Mouse (Mus musculus): ENCODE results near the gene Cela1. TPM values are rescaled to one million over a fixed set of nuclear protein-coding genes. Genes with fewer than 3 reads are reported as not detected.

The Cela1 gene
- polyA plus RNA-seq, 1 experiment, result not detected

DNA sequence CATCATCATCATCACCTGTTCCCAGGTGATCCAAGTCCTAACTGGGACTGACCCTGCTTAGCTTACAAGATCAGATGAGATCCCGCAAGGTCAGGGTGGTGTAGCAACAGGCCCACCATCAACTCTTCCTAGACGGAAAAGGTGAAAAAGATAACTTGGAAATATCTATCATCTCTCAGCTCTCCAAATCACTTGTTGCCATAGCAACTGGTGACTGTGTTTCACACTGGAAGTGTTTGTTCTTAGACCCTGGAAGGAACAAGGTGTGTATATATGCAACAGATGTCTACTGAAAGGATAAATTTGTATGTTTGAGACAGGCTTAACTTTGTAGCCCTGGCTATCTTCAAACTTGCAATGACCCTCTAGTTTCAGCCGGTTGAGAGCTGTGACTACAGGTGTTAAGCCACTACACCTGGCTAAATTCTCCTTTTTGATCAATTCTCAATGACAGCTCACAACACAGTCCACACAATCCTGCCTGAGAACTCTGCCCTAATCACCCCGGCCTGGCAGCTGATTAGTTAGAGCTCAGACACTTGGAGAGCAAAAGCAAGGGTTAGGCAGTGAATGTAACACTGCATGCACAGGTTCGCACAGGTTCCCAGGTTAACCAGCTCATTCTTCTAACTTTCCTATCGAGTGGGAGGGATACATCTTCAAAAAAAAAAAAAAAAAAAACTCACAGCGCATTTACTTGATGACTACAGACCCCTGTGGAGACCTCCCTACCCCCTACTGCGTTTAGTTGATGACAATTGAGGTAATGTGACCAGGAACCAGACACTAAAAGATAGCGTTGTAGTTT, 22.1 kb downstream of the Cela1 start:
- Histone ChIP-seq H3K27ac (ENCODE audit: insufficient read depth, low read depth, low read length) (no peak overlapping the region), H3K4me3 (ENCODE audit: insufficient read depth, low read depth, low read length) (no peak overlapping the region), H3K4me1 (ENCODE audit: control insufficient read depth, insufficient read depth, low read length) (peaks cover 5% of the 10 kb centered on the region; the same call in 1 of the 2 replicates)
- WGBS, result 51% methylated on average over 9 of the region's 9 CpGs
- TF ChIP-seq CTCF (IDR thresholded peaks at IDR 0.05; ENCODE audit: insufficient read depth, low read depth, low read length) (no peak), POLR2A (IDR thresholded peaks at IDR 0.05; ENCODE audit: insufficient read depth, low read depth, low read length) (no peak)

DNA sequence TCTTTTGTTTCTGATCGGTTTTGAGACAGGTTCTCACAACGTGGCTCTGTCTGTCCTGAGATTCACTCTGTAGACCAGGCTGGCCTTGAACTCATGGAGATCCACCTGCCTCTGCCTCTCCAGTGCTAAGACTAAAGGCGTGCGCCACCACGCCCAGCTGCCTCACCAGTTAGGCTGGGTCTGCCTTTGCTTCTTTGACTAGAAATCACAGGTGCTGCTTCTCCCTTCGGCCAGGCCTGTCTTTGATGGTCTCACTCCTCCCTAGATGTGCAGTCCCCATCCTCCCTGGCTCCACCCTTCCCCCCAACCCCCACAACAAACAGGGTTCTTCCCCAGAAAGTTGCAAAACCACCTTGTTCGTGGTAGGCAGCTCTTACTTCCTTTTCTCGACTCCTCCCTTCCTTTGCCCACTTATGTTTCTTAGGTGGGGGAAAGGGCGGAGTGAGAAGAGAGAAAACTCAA, 22.9 kb downstream of the Cela1 start:
- Histone ChIP-seq H3K4me3 (ENCODE audit: insufficient read depth, low read depth, low read length) (no peak overlapping the region), H3K27ac (ENCODE audit: insufficient read depth, low read depth, low read length) (no peak overlapping the region), H3K4me1 (ENCODE audit: control insufficient read depth, insufficient read depth, low read length) (peaks cover 5% of the 10 kb centered on the region; the same call in 1 of the 2 replicates)
- TF ChIP-seq POLR2A (IDR thresholded peaks at IDR 0.05; ENCODE audit: insufficient read depth, low read depth, low read length) (no peak), CTCF (IDR thresholded peaks at IDR 0.05; ENCODE audit: insufficient read depth, low read depth, low read length) (no peak)
- WGBS, result 84% methylated on average over 9 of the region's 9 CpGs

DNA sequence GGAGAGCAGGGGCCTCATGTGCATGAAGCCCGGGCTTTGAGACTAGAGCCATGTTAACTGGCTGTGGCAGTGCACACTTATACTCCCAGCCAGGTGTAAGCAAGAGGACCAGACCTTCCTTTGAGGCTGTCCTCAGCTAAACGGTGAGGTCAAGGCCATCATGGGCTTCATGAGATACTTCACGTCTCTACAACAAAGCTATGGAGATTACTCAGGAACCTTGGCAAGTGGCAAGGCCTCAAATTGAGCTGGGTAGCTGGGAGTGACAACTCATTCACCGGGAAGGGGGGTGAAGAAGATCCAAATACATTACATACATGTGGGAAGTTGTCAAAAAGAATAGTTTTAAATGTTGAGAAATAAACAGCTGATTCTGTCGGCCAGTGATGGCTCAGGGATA, 26.9 kb downstream of the Cela1 start:
- 89% methylated on average over 5 of the region's 5 CpGs for WGBS
- TF ChIP-seq CTCF (IDR thresholded peaks at IDR 0.05; ENCODE audit: insufficient read depth, low read depth, low read length) (no peak), POLR2A (IDR thresholded peaks at IDR 0.05; ENCODE audit: insufficient read depth, low read depth, low read length) (no peak)

DNA sequence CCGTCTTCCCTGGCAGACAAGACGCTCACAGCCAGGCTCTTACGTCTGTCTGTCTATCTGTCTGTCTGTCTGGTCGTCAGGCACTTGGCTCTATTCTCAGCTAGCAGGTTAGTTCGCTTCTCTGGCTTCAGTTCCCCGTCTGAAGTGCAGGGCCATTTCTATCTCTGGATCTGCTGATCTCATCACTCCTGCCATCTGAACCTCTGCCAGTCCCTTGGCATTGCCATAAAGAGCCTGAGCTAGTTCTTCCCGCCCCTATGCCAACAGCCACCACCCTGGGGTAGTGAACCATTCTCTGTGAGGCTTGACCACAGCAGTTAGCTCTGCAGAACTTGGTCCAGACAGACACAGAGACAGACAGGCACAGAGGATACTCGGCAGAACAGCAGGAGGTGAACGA, 27.4 kb downstream of the Cela1 start:
- Histone ChIP-seq H3K4me3 (ENCODE audit: insufficient read depth, low read depth, low read length) (no peak overlapping the region), H3K27ac (ENCODE audit: insufficient read depth, low read depth, low read length) (no peak overlapping the region), H3K4me1 (ENCODE audit: control insufficient read depth, insufficient read depth, low read length) (no peaks in the 10 kb centered on the region)
- 72% methylated on average over 9 of the region's 9 CpGs for WGBS
- TF ChIP-seq POLR2A (IDR thresholded peaks at IDR 0.05; ENCODE audit: insufficient read depth, low read depth, low read length) (no peak), CTCF (IDR thresholded peaks at IDR 0.05; ENCODE audit: insufficient read depth, low read depth, low read length) (no peak)

More for the DNA sequence above, 26.9 kb downstream of the Cela1 start:
- no peak overlapping the region for H3K27ac ChIP-seq (ENCODE audit: insufficient read depth, low read depth, low read length)
- H3K4me3 ChIP-seq (ENCODE audit: insufficient read depth, low read depth, low read length), result no peak overlapping the region
- H3K4me1 ChIP-seq (ENCODE audit: control insufficient read depth, insufficient read depth, low read length), result no peaks in the 10 kb centered on the region

DNA sequence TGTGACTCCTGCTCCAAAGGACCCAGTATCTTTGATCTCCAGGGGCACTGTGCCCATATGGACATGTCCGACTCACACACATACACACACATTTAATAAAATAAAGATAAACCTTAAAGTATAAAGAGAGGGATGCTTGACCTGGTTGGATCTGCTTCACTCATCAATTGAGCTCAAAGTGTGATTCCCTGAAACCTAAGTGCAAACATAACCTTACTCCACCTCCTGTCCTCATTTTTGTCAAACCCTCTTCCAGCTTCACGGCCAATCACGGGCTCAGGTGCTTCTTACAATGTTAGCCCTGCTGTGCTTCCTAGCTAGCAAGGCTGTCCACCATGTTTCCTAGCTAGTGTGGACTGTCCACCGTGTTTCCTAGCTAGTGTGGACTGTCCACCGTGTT, 32.5 kb downstream of the Cela1 start:
- Histone ChIP-seq H3K4me1 (ENCODE audit: control insufficient read depth, insufficient read depth, low read length) (no peaks in the 10 kb centered on the region), H3K4me3 (ENCODE audit: insufficient read depth, low read depth, low read length) (no peak overlapping the region), H3K27ac (ENCODE audit: insufficient read depth, low read depth, low read length) (no peak overlapping the region)
- TF ChIP-seq POLR2A (IDR thresholded peaks at IDR 0.05; ENCODE audit: insufficient read depth, low read depth, low read length) (no peak), CTCF (IDR thresholded peaks at IDR 0.05; ENCODE audit: insufficient read depth, low read depth, low read length) (no peak)
- WGBS, result 87% methylated on average over 5 of the region's 5 CpGs

DNA sequence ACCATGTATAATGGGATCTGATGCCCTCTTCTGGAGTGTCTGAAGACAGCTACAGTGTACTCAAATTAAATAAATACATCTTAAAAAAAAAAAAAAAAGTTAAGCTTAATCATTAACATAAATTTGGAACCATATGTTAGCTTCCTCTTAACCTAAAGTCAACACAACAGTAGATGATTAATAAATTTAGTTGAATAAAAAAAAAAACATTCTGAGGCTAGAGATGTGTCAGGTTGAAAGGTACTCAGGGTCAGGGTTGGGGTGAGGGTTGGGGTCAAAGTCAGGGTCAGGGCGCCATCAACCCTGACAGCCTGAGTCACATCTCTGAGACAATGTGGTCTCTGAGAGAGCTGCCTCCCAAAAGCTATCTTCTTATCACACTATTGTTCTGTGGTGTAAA, 33.5 kb downstream of the Cela1 start:
- no peak overlapping the region for H3K27ac ChIP-seq (ENCODE audit: insufficient read depth, low read depth, low read length)
- TF ChIP-seq POLR2A (IDR thresholded peaks at IDR 0.05; ENCODE audit: insufficient read depth, low read depth, low read length) (no peak), CTCF (IDR thresholded peaks at IDR 0.05; ENCODE audit: insufficient read depth, low read depth, low read length) (no peak)
- no peak overlapping the region for H3K4me3 ChIP-seq (ENCODE audit: insufficient read depth, low read depth, low read length)
- H3K4me1 ChIP-seq (ENCODE audit: control insufficient read depth, insufficient read depth, low read length), result no peaks in the 10 kb centered on the region
- 81% methylated on average over 1 of the region's 1 CpGs for WGBS

DNA sequence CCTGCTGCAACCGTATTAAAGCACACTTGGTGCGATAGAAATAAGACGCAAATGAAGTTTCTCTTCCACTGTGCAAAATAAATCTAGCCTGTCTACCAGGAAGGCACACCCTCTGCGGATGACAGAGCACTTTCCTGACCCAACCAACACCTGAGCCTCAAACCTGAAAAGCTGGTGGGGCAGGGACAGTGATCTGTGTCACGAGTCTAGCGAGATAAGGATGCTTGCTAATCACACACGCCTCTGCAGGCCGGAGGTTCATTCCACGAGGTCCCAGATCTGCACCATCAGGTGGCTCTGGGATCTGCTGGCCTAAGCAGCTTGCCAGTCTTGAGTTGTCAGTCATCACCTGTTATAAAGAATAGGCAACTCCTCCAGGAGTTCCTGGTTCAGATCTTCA, 36.1 kb downstream of the Cela1 start:
- no peak overlapping the region for H3K27ac ChIP-seq (ENCODE audit: insufficient read depth, low read depth, low read length)
- no peaks in the 10 kb centered on the region for H3K4me1 ChIP-seq (ENCODE audit: control insufficient read depth, insufficient read depth, low read length)
- TF ChIP-seq CTCF (IDR thresholded peaks at IDR 0.05; ENCODE audit: insufficient read depth, low read depth, low read length), result no peak
- TF ChIP-seq POLR2A (IDR thresholded peaks at IDR 0.05; ENCODE audit: insufficient read depth, low read depth, low read length), result no peak
- H3K4me3 ChIP-seq (ENCODE audit: insufficient read depth, low read depth, low read length), result no peak overlapping the region
- 92% methylated on average over 9 of the region's 9 CpGs for WGBS

DNA sequence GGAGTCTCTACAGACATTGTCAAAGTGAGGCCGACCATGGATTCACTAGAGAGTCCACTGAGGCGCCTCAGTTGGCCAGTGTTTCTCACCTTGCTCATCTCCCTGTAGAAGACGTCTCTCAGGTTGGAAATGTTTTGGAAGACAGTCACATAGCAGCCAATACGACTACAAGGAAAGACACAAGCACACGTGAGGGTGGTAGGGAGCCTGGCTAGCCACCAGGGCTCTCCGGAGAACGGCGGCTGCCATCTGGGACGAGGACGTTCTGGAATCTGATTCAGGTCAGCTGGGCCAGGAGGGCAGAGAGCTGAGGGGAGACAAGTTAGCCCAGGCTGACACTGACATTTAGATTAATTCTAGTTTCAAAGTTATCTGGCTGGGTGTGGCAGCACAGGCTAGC, 37.6 kb downstream of the Cela1 start:
- Histone ChIP-seq H3K27ac (ENCODE audit: insufficient read depth, low read depth, low read length) (no peak overlapping the region), H3K4me1 (ENCODE audit: control insufficient read depth, insufficient read depth, low read length) (no peaks in the 10 kb centered on the region), H3K4me3 (ENCODE audit: insufficient read depth, low read depth, low read length) (no peak overlapping the region)
- WGBS, result 93% methylated on average over 10 of the region's 10 CpGs
- TF ChIP-seq CTCF (IDR thresholded peaks at IDR 0.05; ENCODE audit: insufficient read depth, low read depth, low read length) (no peak), POLR2A (IDR thresholded peaks at IDR 0.05; ENCODE audit: insufficient read depth, low read depth, low read length) (no peak)

DNA sequence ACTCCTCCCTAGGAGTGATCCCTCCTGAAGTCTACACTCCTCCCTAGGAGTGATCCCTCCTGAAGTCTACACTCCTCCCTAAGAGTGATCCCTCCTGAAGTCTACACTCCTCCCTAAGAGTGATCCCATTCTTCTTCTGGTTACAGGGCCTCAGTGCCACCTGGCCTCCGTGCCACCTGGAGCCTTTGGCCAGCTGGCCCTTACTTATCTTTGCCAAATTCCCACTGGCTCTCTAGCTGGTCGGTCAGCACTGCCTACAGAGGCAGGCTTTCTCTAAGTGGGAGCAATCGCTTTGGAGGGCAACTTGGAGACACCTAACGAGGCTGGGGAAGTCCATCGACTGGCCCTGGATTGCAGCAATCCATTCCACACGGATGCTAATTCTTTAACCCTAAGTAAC, 41.6 kb downstream of the Cela1 start:
- 77% methylated on average over 6 of the region's 6 CpGs for WGBS
- no peak for TF ChIP-seq CTCF (IDR thresholded peaks at IDR 0.05; ENCODE audit: insufficient read depth, low read depth, low read length)
- TF ChIP-seq POLR2A (IDR thresholded peaks at IDR 0.05; ENCODE audit: insufficient read depth, low read depth, low read length), result no peak
- Histone ChIP-seq H3K4me1 (ENCODE audit: control insufficient read depth, insufficient read depth, low read length) (no peaks in the 10 kb centered on the region), H3K27ac (ENCODE audit: insufficient read depth, low read depth, low read length) (no peak overlapping the region), H3K4me3 (ENCODE audit: insufficient read depth, low read depth, low read length) (no peak overlapping the region)
